Mouse (Mus musculus) liver, embryonic 11.5 days (tissue): ENCODE measurements around the gene Klhl32. TPM values are rescaled to one million over a fixed set of nuclear protein-coding genes. Genes with fewer than 3 reads are reported as not detected.

Experiments
- ATAC-seq: fragments of 200-750 bp; cut with Nextera tagmentation; replicated peaks from 2 replicates; pipeline ENCODE4 v1.8.0; 2017; ENCODE audit warnings: moderate number of reproducible peaks, mild to moderate bottlenecking, moderate TSS enrichment, moderate library complexity; ENCODE audit not compliant: low FRiP score
- DNase-seq: peaks from one replicate; pipeline ENCODE4 v3.0.0-alpha.2; 2017; ENCODE audit warnings: low spot score
- H3K27ac ChIP-seq: fragments of 300-500 bp; sonication (generic); 2 replicates; pipeline ENCODE4 v1.5.1; 2014; ENCODE audit warnings: mild to moderate bottlenecking, low read depth, low read length, control low read depth
- H3K27me3 ChIP-seq: fragments of 300-500 bp; sonication (generic); replicated peaks from 2 replicates; pipeline ENCODE4 v1.6.1; 2014; ENCODE audit warnings: low read length, mixed read lengths; ENCODE audit not compliant: control insufficient read depth, insufficient read depth
- H3K36me3 ChIP-seq: fragments of 300-500 bp; sonication (generic); 2 replicates; pipeline ENCODE4 v1.6.1; 2014; ENCODE audit warnings: mild to moderate bottlenecking, low read length, moderate library complexity, mixed read lengths; ENCODE audit not compliant: control insufficient read depth, insufficient read depth
- H3K4me1 ChIP-seq: fragments of 300-500 bp; sonication (generic); replicated peaks from 2 replicates; pipeline ENCODE4 v1.6.1; 2014; ENCODE audit warnings: low read length, mixed read lengths; ENCODE audit not compliant: control insufficient read depth, insufficient read depth
- H3K4me2 ChIP-seq: fragments of 300-500 bp; sonication (generic); 2 replicates; pipeline ENCODE4 v1.6.1; 2014; ENCODE audit warnings: mild to moderate bottlenecking, control low read depth, moderate library complexity
- H3K4me3 ChIP-seq: fragments of 300-500 bp; sonication (generic); 2 replicates; pipeline ENCODE4 v1.5.1; 2014; ENCODE audit warnings: low read depth, low read length, control low read depth
- H3K9ac ChIP-seq: fragments of 300-500 bp; sonication (generic); 2 replicates; pipeline ENCODE4 v1.6.1; 2014; ENCODE audit warnings: low read depth, low read length, control low read depth
- H3K9me3 ChIP-seq: fragments of 300-500 bp; sonication (generic); 2 replicates; pipeline ENCODE4 v1.6.1; 2016; ENCODE audit warnings: low read length, inconsistent platforms, mixed read lengths; ENCODE audit not compliant: control insufficient read depth
- WGBS: fragments of 180-500 bp; shearing (Covaris S2); extraction: QIAGEN DNeasy Blood & Tissue Kit; methylation state at CpG from one replicate; pipeline ENCODE4 v1.1.7; 2014; 5-methylcytosine and 5-hydroxymethylcytosine counted together
- polyA plus RNA-seq: library from polyadenylated mRNA; unstranded; fragments of >200 nt; fragmentation: Nextera tagmentation; extraction: Ambion mirVana; gene quantifications from 2 replicates; pipeline ENCODE4 v1.2.1, GENCODE M21; 2014

Klhl32 gene
- polyA plus RNA-seq, 1 experiment from 2014 or later, result 0.51 TPM

GRCm38 (mm10) chr4:24574276-24574675 lies 276.6 kb downstream of the Klhl32 start:
- peak; percentile 70 for ATAC-seq

DNA sequence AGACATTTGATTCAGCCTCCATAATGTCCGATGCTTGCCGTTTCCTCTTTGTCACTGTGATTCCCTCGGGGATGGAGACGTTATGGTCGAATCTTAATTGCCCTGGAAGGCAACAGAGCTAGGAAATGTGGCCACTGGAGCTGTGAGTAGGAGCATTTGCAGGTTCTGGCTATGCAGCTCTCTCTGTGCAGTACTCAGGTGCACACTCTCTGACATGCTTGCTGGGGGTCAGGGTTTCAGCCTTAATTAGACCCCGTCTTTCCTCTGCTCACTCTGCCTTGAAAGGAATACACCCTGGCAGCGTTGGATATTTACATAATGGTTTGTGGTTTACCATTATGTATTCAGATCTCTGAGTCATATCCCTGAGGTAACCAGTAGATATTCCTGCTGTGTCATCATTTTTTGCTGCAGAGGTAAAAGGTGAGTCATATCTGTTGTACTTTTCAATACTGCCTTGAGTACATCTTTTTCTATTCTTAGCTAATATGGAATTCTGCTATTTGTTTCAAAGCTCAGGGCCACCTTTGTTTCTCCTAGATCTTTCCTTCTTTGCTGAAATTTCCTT lies 281.9 kb downstream of the Klhl32 start:
- H3K9ac ChIP-seq, result no peak overlapping the region
- no peak overlapping the region for H3K27ac ChIP-seq
- H3K4me1 ChIP-seq, result no peaks in the 10 kb centered on the region
- no peak overlapping the region for H3K4me2 ChIP-seq
- H3K27me3 ChIP-seq, result no peaks in the 10 kb centered on the region
- H3K36me3 ChIP-seq, result no peaks in the 10 kb centered on the region
- H3K4me3 ChIP-seq, result no peak overlapping the region
- no peak for DNase-seq
- H3K9me3 ChIP-seq, result no peaks in the 10 kb centered on the region
- no peak for ATAC-seq
- WGBS, result 84% methylated on average over 7 of the region's 7 CpGs

More at GRCm38 (mm10) chr4:24574276-24574675, 276.6 kb downstream of the Klhl32 start:
- Histone ChIP-seq H3K27me3 (no peaks in the 10 kb centered on the region), H3K36me3 (peaks cover 13% of the 10 kb centered on the region), H3K9me3 (no peaks in the 10 kb centered on the region), H3K4me3 (no peak overlapping the region), H3K4me1 (no peaks in the 10 kb centered on the region), H3K27ac (no peak overlapping the region), H3K4me2 (no peak overlapping the region), H3K9ac (no peak overlapping the region)
- 23% methylated on average over 6 of the region's 6 CpGs for WGBS
- DNase-seq, result peak; percentile 68

- no peak overlapping the region for H3K27ac ChIP-seq
- no peak for ATAC-seq
- H3K27me3 ChIP-seq, result no peaks in the 10 kb centered on the region
- no peaks in the 10 kb centered on the region for H3K4me1 ChIP-seq
- 69% methylated on average over 6 of the region's 6 CpGs for WGBS
- no peaks in the 10 kb centered on the region for H3K9me3 ChIP-seq
- no peak overlapping the region for H3K4me3 ChIP-seq
- no peak overlapping the region for H3K9ac ChIP-seq
- H3K36me3 ChIP-seq, result no peaks in the 10 kb centered on the region
- H3K4me2 ChIP-seq, result no peak overlapping the region
- DNase-seq, result no peak
These were observed 282.9 kb downstream of the Klhl32 start for GRCm38 (mm10) chr4:24568026-24568425.

Other genes with a start within 250 kb of the Klhl32 start
- 82.6 and 83.9 TPM in 2 replicates for gene Ndufaf4, start 47.0 kb upstream of the Klhl32 start, polyA plus RNA-seq
- gene Gpr63, start 115.3 kb upstream of the Klhl32 start, polyA plus RNA-seq, result 0.34 and 1.2 TPM in 2 replicates